Mouse (Mus musculus) MEL (cell line): ENCODE data around the gene Slc35c2.

Experiments
- CHD2 ChIP-seq: IDR thresholded peaks from 2 replicates; pipeline ENCODE4 v1.6.1; 2011; ENCODE audit warnings: low read length, improper control_type of control experiment
- CTCF ChIP-seq, 3 experiments: IDR thresholded peaks in 2 of 3; conservative IDR thresholded peaks in 1 of 3; 2 replicates each; pipeline ENCODE4 v1.5.1; 2011 to 2012; ENCODE audit warnings: low read length in 3 of 3, low read depth in 2 of 3, mild to moderate bottlenecking in 2 of 3, improper control_type of control experiment in 1 of 3, inconsistent platforms in 1 of 3, mixed read lengths in 1 of 3, moderate library complexity in 1 of 3; ENCODE audit not compliant: control insufficient read depth in 1 of 3, insufficient read depth in 1 of 3, poor library complexity in 1 of 3, severe bottlenecking in 1 of 3
- EP300 ChIP-seq, 2 experiments: IDR thresholded peaks; 2 replicates each; pipeline ENCODE4 v1.6.1; 2011; ENCODE audit warnings: improper control_type of control experiment in 2 of 2, low read length in 2 of 2, low read depth in 1 of 2, mild to moderate bottlenecking in 1 of 2
- MAX ChIP-seq: IDR thresholded peaks from 2 replicates; pipeline ENCODE4 v1.6.1; 2011; ENCODE audit warnings: low read length, improper control_type of control experiment
- ZC3H11A ChIP-seq: IDR thresholded peaks from 2 replicates; pipeline ENCODE4 v1.6.1; 2012; ENCODE audit warnings: low read depth, mild to moderate bottlenecking, inconsistent platforms, low read length, improper control_type of control experiment

GRCm38 (mm10) chr2:165240371-165240770 is 47.3 kb downstream of the Slc35c2 start:
- no peak for TF ChIP-seq CHD2
- no peak for TF ChIP-seq EP300 (IDR thresholded peaks at IDR 0.05; ENCODE audit: low read depth in 1 of 2, low read length in 2 of 2)
- no peak for TF ChIP-seq CTCF (IDR thresholded peaks at IDR 0.05 in 2 of 3, conservative IDR thresholded peaks at IDR 0.05 in 1 of 3; ENCODE audit: control insufficient read depth in 1 of 3, insufficient read depth in 1 of 3, low read depth in 2 of 3, low read length in 3 of 3, poor library complexity in 1 of 3, severe bottlenecking in 1 of 3)
- TF ChIP-seq MAX: no peak
- no peak for TF ChIP-seq ZC3H11A
